Mouse (Mus musculus): ENCODE results near the gene Rftn2. TPM values are rescaled to one million over a fixed set of nuclear protein-coding genes. Genes with fewer than 3 reads are reported as not detected.
"Not testable (repeated sequence)": the region's sequence is repeated elsewhere in the genome, so short reads cannot be mapped to it uniquely, and the experiment has no call there.

Gene Rftn2
- polyA plus RNA-seq, 1 experiment, result 21.7 TPM

GRCm38 (mm10) chr1:55130190-55130916 is 96.2 kb downstream of the Rftn2 start:
- peak in 1 of 2 experiments; percentile 5 for DNase-seq (ENCODE audit: extremely low spot score in 1 of 2, low spot score in 1 of 2)

GRCm38 (mm10) chr1:55129716-55130115 is 96.9 kb downstream of the Rftn2 start:
- DNase-seq (ENCODE audit: extremely low spot score in 1 of 2, low spot score in 1 of 2), result no peak

- not testable (repeated sequence) for DNase-seq (ENCODE audit: extremely low spot score in 1 of 2, low spot score in 1 of 2)
Observed at GRCm38 (mm10) chr1:55124136-55124535, 102.4 kb downstream of the Rftn2 start.

- DNase-seq (ENCODE audit: extremely low spot score in 1 of 2, low spot score in 1 of 2), result no peak
Observed at GRCm38 (mm10) chr1:55123561-55123960, 103.0 kb downstream of the Rftn2 start.

GRCm38 (mm10) chr1:55123046-55123445 is 103.5 kb downstream of the Rftn2 start:
- DNase-seq (ENCODE audit: extremely low spot score in 1 of 2, low spot score in 1 of 2), result no peak

Other genes with a start within 250 kb of the Rftn2 start
- gene Sf3b1, start 199.3 kb downstream of the Rftn2 start, polyA plus RNA-seq (2012; rRNA removed), result 188 and 205 TPM in 2 replicates
- 27.8 and 31.9 TPM in 2 replicates for gene Coq10b, start 174.0 kb downstream of the Rftn2 start, polyA plus RNA-seq (2012; rRNA removed)
- gene Hspe1, start 138.7 kb downstream of the Rftn2 start, polyA plus RNA-seq (2012; rRNA removed), result 180 and 187 TPM in 2 replicates
- gene Hspd1, start 138.5 kb downstream of the Rftn2 start, polyA plus RNA-seq (2012; rRNA removed), result 105 and 116 TPM in 2 replicates
- gene Mob4, start 95.6 kb downstream of the Rftn2 start, polyA plus RNA-seq (2012; rRNA removed), result 45.5 and 47.1 TPM in 2 replicates
- 3.7 and 4.8 TPM in 2 replicates for gene Mars2, start 10.4 kb upstream of the Rftn2 start, polyA plus RNA-seq (2012; rRNA removed)
- not detected in 2 replicates for gene Boll, start 136.7 kb upstream of the Rftn2 start, polyA plus RNA-seq (2012; rRNA removed)
- gene Plcl1, start 179.1 kb upstream of the Rftn2 start, polyA plus RNA-seq (2012; rRNA removed), result 7.4 and 8.2 TPM in 2 replicates